Mouse (Mus musculus) lung, embryonic 14.5 days (tissue): ENCODE measurements around the gene Zfr. TPM values are rescaled to one million over a fixed set of nuclear protein-coding genes. Genes with fewer than 3 reads are reported as not detected.

Source experiments
- ATAC-seq: fragments of 200-750 bp; cut with Nextera tagmentation; 2 replicates; pipeline ENCODE4 v1.8.0; 2017; ENCODE audit warnings: mild to moderate bottlenecking, moderate TSS enrichment, moderate library complexity; ENCODE audit not compliant: insufficient read depth
- DNase-seq: peaks from one replicate; pipeline ENCODE4 v3.0.0-alpha.2; 2015
- H3K27ac ChIP-seq: fragments of 300-500 bp; sonication (generic); 2 replicates; pipeline ENCODE4 v1.5.1; 2014; ENCODE audit warnings: low read depth, mild to moderate bottlenecking, moderate library complexity
- H3K27me3 ChIP-seq: fragments of 300-500 bp; sonication (generic); 2 replicates; pipeline ENCODE4 v1.6.1; 2014; ENCODE audit warnings: low read length, control low read depth; ENCODE audit not compliant: insufficient read depth
- H3K36me3 ChIP-seq: fragments of 300-500 bp; sonication (generic); 2 replicates; pipeline ENCODE4 v1.6.1; 2014; ENCODE audit warnings: control low read depth; ENCODE audit not compliant: insufficient read depth
- H3K4me1 ChIP-seq: fragments of 300-500 bp; sonication (generic); 2 replicates; pipeline ENCODE4 v1.6.1; 2014; ENCODE audit warnings: antibody characterized with exemption, control low read depth; ENCODE audit not compliant: insufficient read depth
- H3K4me2 ChIP-seq: fragments of 300-500 bp; sonication (generic); 2 replicates; pipeline ENCODE4 v1.6.1; 2014; ENCODE audit warnings: mild to moderate bottlenecking
- H3K4me3 ChIP-seq: fragments of 300-500 bp; sonication (generic); 2 replicates; pipeline ENCODE4 v1.5.1; 2014; ENCODE audit warnings: low read depth, low read length
- H3K9ac ChIP-seq: fragments of 300-500 bp; sonication (generic); 2 replicates; pipeline ENCODE4 v1.6.1; 2014
- H3K9me3 ChIP-seq: fragments of 300-500 bp; sonication (generic); 2 replicates; pipeline ENCODE4 v1.6.1; 2016; ENCODE audit warnings: low read depth, low read length, control low read depth
- CTCF ChIP-seq: IDR thresholded peaks from 2 replicates; pipeline ENCODE4 v1.5.1; 2016; ENCODE audit warnings: antibody characterized with exemption, low read depth
- WGBS: fragments of 180-500 bp; shearing (Covaris S2); extraction: QIAGEN DNeasy Blood & Tissue Kit; methylation state at CpG from one replicate; pipeline ENCODE4 v1.1.7; 2014; 5-methylcytosine and 5-hydroxymethylcytosine counted together
- polyA plus RNA-seq: library from polyadenylated mRNA; unstranded; fragments of >200 nt; fragmentation: Nextera tagmentation; extraction: Ambion mirVana; gene quantifications from 2 replicates; pipeline ENCODE4 v1.2.1, GENCODE M21; 2014

Gene Zfr
- polyA plus RNA-seq, 1 experiment from 2014 or later = 158 TPM

GRCm38 (mm10) chr15:12084164-12084563 lies 33.5 kb upstream of the Zfr start:
- Histone ChIP-seq H3K4me1 (no peaks in the 10 kb centered on the region), H3K36me3 (no peaks in the 10 kb centered on the region), H3K9me3 (no peaks in the 10 kb centered on the region), H3K27ac (no peak overlapping the region), H3K4me3 (no peak overlapping the region), H3K9ac (no peak overlapping the region), H3K4me2 (no peak overlapping the region), H3K27me3 (no peaks in the 10 kb centered on the region)
- TF ChIP-seq CTCF = no peak
- DNase-seq (peak; percentile 74), ATAC-seq (peak; percentile 89)
- WGBS = 31% methylated on average over 6 of the region's 6 CpGs

DNA sequence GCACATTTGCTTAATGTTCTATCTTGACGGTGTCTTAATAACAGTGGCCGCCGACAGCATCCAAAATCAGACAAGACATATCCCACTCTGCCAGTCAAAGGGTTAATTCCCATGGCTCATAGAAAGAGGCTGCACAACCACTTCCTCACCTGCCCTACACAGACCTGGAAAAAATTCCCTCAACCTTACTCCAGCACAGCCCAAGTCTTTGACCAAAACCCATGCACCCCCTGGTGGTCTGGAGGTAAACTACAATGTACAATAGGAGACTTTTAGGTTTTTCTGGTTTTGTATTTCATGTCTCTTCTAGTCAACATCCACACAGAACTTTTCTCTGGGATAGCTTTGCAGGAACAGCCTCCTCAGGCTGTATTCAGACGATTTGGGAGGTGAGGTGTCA lies 32.8 kb upstream of the Zfr start:
- ATAC-seq (peak; percentile 57; the same call in 1 of the 2 replicates), DNase-seq (peak; percentile 81)
- Histone ChIP-seq H3K4me2 (no peak overlapping the region), H3K4me1 (no peaks in the 10 kb centered on the region), H3K36me3 (no peaks in the 10 kb centered on the region), H3K4me3 (no peak overlapping the region), H3K27me3 (no peaks in the 10 kb centered on the region), H3K27ac (no peak overlapping the region), H3K9ac (no peak overlapping the region), H3K9me3 (no peaks in the 10 kb centered on the region)
- WGBS = 71% methylated on average over 4 of the region's 4 CpGs
- TF ChIP-seq CTCF = peak; percentile 80

- Histone ChIP-seq H3K9ac (no peak overlapping the region), H3K9me3 (no peaks in the 10 kb centered on the region), H3K27ac (no peak overlapping the region), H3K4me2 (no peak overlapping the region), H3K4me3 (no peak overlapping the region), H3K27me3 (no peaks in the 10 kb centered on the region), H3K4me1 (no peaks in the 10 kb centered on the region), H3K36me3 (no peaks in the 10 kb centered on the region)
- ATAC-seq (no peak), DNase-seq (no peak)
- TF ChIP-seq CTCF = no peak
- 72% methylated on average over 5 of the region's 5 CpGs for WGBS
These were observed 30.0 kb upstream of the Zfr start for GRCm38 (mm10) chr15:12087634-12088033.

DNA sequence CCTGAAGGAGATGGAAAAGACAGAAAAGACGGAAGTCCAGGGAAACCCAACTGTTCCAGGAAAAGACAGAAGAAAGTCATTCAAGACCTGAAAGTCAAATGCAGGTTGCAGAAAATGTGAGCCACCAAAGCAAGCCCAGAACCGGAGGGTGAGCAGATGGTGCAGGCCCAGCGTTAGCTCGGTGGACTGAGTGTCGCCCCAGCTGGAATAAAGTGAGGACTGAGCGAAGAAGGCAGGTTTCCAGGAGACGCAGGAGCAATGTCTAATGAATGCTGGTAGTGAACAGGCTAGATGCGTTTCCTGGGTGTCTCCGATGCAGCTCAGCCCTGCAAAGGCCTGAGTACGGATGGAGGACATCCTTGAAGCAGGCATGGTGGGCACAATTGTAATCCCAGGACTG lies 29.5 kb upstream of the Zfr start:
- no peaks in the 10 kb centered on the region for H3K9me3 ChIP-seq
- no peak for TF ChIP-seq CTCF
- no peak overlapping the region for H3K27ac ChIP-seq
- WGBS = 84% methylated on average over 10 of the region's 10 CpGs
- DNase-seq = no peak
- no peak overlapping the region for H3K4me3 ChIP-seq
- H3K36me3 ChIP-seq = no peaks in the 10 kb centered on the region
- H3K27me3 ChIP-seq = no peaks in the 10 kb centered on the region
- ATAC-seq = no peak
- no peak overlapping the region for H3K9ac ChIP-seq
- no peaks in the 10 kb centered on the region for H3K4me1 ChIP-seq
- H3K4me2 ChIP-seq = no peak overlapping the region

GRCm38 (mm10) chr15:12090087-12090486 lies 27.5 kb upstream of the Zfr start:
- Histone ChIP-seq H3K27ac (no peak overlapping the region), H3K27me3 (no peaks in the 10 kb centered on the region), H3K4me1 (no peaks in the 10 kb centered on the region), H3K4me2 (no peak overlapping the region), H3K36me3 (no peaks in the 10 kb centered on the region), H3K9me3 (no peaks in the 10 kb centered on the region), H3K9ac (no peak overlapping the region), H3K4me3 (no peak overlapping the region)
- DNase-seq (no peak), ATAC-seq (no peak)
- WGBS = 62% methylated on average over 7 of the region's 7 CpGs
- no peak for TF ChIP-seq CTCF

DNA sequence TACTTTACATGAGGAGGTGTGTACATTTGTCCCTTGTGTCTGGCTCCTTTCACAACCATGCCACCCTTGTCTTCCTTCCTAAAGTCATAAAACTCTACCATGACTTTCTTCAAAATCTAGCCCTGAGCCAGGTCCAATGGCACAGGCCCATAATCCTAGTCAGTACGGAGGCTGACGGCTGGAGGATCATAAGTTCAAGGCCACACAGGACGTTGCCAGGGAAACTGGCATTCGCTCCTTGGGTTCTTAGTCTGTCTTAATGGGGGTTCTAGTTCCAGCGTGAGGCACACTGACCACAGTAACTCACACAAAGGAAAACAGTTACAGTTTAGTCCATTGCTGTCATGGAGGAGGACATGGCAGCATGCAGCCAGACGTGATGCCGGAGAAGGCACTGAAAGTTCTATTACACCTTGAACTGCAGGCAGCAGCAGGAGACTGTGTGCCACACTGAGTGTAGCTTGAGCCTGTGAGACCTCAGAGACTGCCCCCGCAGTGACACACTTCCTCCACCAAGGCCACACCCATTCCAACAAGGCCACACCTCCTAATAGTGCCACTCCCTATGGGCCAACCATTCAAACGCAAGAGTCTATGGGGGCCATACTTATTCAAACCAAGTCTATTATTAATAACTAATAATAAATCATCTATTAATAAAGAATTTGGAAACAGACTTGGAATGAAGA lies 26.5 kb upstream of the Zfr start:
- ATAC-seq (no peak), DNase-seq (no peak)
- no peak overlapping the region for H3K9ac ChIP-seq
- H3K4me1 ChIP-seq = no peaks in the 10 kb centered on the region
- H3K27ac ChIP-seq = no peak overlapping the region
- no peak for TF ChIP-seq CTCF
- no peak overlapping the region for H3K4me3 ChIP-seq
- no peaks in the 10 kb centered on the region for H3K27me3 ChIP-seq
- H3K9me3 ChIP-seq = no peaks in the 10 kb centered on the region
- H3K4me2 ChIP-seq = no peak overlapping the region
- no peaks in the 10 kb centered on the region for H3K36me3 ChIP-seq
- WGBS = 87% methylated on average over 9 of the region's 9 CpGs

GRCm38 (mm10) chr15:12091781-12092458 lies 25.7 kb upstream of the Zfr start:
- Histone ChIP-seq H3K9ac (no peak overlapping the region), H3K4me3 (no peak overlapping the region), H3K27me3 (no peaks in the 10 kb centered on the region), H3K36me3 (no peaks in the 10 kb centered on the region), H3K9me3 (no peaks in the 10 kb centered on the region), H3K27ac (no peak overlapping the region), H3K4me1 (no peaks in the 10 kb centered on the region), H3K4me2 (no peak overlapping the region)
- TF ChIP-seq CTCF = peak; percentile 71
- 60% methylated on average over 10 of the region's 10 CpGs for WGBS
- DNase-seq (peak; percentile 65), ATAC-seq (no peak)
